Mouse (Mus musculus): Measurements from ENCODE around the gene Afmid. TPM values are rescaled to one million over a fixed set of nuclear protein-coding genes. Genes with fewer than 3 reads are reported as not detected.

The Afmid gene
- total and polyA plus RNA-seq, 2 experiments from 2014 or later: 9.1 to 11.1 TPM

DNA sequence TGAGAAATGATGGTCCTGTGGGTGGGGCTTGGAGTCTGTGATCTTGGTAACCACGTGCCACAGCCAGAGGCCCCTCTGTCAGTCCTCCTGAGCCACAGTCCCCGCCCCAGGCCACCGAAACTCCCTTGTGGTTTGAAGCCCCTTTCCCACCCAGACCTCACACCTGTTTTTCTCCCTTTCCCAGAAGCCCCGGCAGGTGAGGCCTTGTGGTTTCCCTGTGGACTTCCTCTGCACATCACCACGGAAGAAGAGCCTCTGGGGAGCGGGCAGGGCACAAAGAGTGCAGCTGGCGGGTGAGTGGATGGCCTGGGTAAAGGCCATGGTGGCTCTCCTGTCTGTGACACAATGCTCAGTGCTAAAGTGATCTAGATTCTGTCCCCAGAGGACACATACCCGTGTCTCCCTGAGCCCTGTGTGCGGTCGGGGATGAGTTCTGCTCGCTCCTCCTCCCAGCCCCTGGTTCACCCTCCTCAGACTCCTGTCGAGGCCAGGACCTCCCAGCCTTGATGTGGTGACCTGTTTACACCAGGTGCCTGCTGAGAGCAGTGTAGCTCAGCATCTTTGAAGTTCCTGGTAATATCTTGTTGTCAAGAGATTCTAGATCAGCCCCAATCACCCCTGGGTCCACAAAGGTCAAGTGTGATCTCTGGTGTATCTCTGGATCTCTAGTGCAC is 46.3 kb downstream of the Afmid start:
- TF ChIP-seq CTCF (IDR thresholded peaks at IDR 0.05): no peak
- Histone ChIP-seq H3K27ac (ENCODE audit: low read depth, low read length) (no peak overlapping the region), H3K4me2 (ENCODE audit: low read depth, low read length, poor library complexity, severe bottlenecking) (peak overlapping the region; percentile 99), H3K27me3 (ENCODE audit: insufficient read depth, low read length) (no peaks in the 10 kb centered on the region; the same call in 1 of the 2 replicates), H3K36me3 (ENCODE audit: insufficient read depth, low read length) (0 out of 2 replicates have a peak, but pooled peaks cover 3% of the 10 kb centered on the region), H3K4me1 (ENCODE audit: insufficient read depth, low read length) (no peaks in the 10 kb centered on the region), H3K9me3 (ENCODE audit: low read length) (no peaks in the 10 kb centered on the region), H3K4me3 (ENCODE audit: low read depth, low read length) (no peak overlapping the region), H3K9ac (replicated peaks; ENCODE audit: low read length, poor library complexity, severe bottlenecking) (no peak overlapping the region)
- ATAC-seq (ENCODE audit: low FRiP score) (no peak), DNase-seq (ENCODE audit: low spot score) (no peak)
- 68% methylated on average over 12 of the region's 12 CpGs for WGBS

DNA sequence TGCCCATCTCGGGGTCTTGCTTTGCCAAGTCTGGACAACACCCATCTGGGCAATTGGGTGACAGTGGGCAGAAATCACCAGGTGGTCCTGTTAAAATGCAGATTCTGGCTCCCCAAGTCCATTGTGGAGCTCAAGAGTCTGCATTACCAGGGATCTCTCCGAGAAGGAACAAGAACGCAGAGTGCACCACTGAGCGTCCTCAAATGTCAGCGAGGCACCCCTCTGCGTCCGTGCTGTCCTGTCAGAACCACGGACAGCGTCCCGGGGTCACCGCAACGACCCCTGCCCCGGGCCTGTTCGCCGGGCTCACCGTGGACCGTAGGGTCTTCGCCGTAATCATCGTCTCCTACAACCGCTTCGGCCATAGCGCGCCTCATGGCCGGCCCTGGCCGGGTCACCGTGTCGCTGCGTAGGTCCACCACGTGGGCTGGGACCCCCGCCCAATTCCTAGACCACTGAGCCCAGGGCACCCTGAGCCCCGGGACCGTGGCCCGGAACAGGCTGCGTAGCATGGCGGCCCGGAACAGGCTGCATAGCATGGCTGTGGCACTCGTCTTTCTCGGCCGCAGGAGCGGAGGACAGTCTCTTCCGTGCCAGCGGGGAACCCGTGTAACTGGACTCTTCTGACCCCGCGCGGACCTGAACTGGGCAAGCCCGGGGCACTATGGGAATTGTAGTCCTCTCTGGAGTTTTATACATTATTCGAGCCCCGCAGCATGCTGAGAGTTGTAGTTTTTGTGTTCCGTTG is 47.3 kb downstream of the Afmid start, which contains the start of gene Tha1:
TSS of gene Tha1 (minus strand) at position 621 of the 748 bp plus-strand sequence.
- DNase-seq (ENCODE audit: low spot score) (peak; percentile 87), ATAC-seq (ENCODE audit: low FRiP score) (peak; percentile 76)
- Histone ChIP-seq H3K27me3 (ENCODE audit: insufficient read depth, low read length) (no peaks in the 10 kb centered on the region), H3K4me1 (ENCODE audit: insufficient read depth, low read length) (no peaks in the 10 kb centered on the region), H3K9ac (replicated peaks; ENCODE audit: low read length, poor library complexity, severe bottlenecking) (peak within 1 kb of the TSS; percentile 72), H3K4me3 (ENCODE audit: low read depth, low read length) (peak within 1 kb of the TSS; percentile 71), H3K4me2 (ENCODE audit: low read depth, low read length, poor library complexity, severe bottlenecking) (peak within 1 kb of the TSS; percentile 99), H3K9me3 (ENCODE audit: low read length) (no peaks in the 10 kb centered on the region), H3K27ac (ENCODE audit: low read depth, low read length) (0 out of 2 replicates have a peak within 1 kb of the TSS, but pooled peaks have one; percentile 43), H3K36me3 (ENCODE audit: insufficient read depth, low read length) (0 out of 2 replicates have a peak, but pooled peaks cover 3% of the 10 kb centered on the region)
- 1% methylated on average over 51 of the region's 51 CpGs for WGBS
- no peak for TF ChIP-seq CTCF (IDR thresholded peaks at IDR 0.05)

DNA sequence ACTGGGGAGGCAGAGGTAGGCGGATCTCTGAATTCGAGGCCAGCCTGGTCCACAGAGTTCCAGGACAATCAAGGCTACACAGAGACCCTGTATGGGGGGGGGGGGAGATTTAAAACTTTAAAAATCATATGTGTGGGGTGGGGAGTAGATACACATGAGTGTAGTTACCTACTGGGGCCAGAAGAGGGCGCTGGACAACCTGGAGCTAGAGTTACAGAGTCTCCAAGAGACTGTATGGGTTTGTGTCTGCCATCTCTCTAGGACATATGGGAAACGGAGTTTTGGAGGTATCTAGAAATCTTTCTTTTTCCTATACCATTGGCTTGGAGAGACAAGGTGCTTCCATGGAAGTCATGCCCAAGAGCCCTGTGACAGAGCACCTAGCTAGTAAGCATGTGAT is 48.7 kb downstream of the Afmid start:
- no peaks in the 10 kb centered on the region for H3K36me3 ChIP-seq (ENCODE audit: insufficient read depth, low read length)
- H3K27ac ChIP-seq (ENCODE audit: low read depth, low read length): no peak overlapping the region
- no peaks in the 10 kb centered on the region; the same call in 1 of the 2 replicates for H3K4me1 ChIP-seq (ENCODE audit: insufficient read depth, low read length)
- DNase-seq (ENCODE audit: low spot score) (peak; percentile 22), ATAC-seq (ENCODE audit: low FRiP score) (no peak)
- 57% methylated on average over 4 of the region's 4 CpGs for WGBS
- H3K4me2 ChIP-seq (ENCODE audit: low read depth, low read length, poor library complexity, severe bottlenecking): no peak overlapping the region
- no peak overlapping the region for H3K9ac ChIP-seq (replicated peaks; ENCODE audit: low read length, poor library complexity, severe bottlenecking)
- no peaks in the 10 kb centered on the region for H3K27me3 ChIP-seq (ENCODE audit: insufficient read depth, low read length)
- TF ChIP-seq CTCF (IDR thresholded peaks at IDR 0.05): peak; percentile 65
- H3K9me3 ChIP-seq (ENCODE audit: low read length): no peaks in the 10 kb centered on the region
- H3K4me3 ChIP-seq (ENCODE audit: low read depth, low read length): no peak overlapping the region

DNA sequence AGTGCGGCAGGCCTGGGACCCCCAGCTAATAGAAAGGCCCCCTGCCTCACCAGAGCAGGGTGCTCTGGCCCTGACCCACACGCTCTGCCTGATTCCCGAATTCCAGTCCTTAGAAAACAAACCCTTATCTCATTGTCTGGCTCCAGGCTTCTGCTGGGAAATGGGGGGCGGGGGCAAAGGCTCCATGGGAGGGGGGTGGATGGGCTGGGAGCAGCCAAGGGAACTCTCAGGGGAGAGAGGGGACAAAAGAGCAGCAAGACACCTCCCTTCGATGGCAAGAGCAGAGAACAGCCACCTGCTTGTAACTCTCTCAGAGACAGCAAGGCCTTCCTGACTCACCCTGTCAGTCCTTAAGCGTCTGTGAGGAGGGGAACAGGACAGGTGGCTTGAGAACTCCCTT is 50.0 kb downstream of the Afmid start:
- no peak for TF ChIP-seq CTCF (IDR thresholded peaks at IDR 0.05)
- H3K4me1 ChIP-seq (ENCODE audit: insufficient read depth, low read length): no peaks in the 10 kb centered on the region; the same call in 1 of the 2 replicates
- DNase-seq (ENCODE audit: low spot score): no peak
- no peaks in the 10 kb centered on the region for H3K9me3 ChIP-seq (ENCODE audit: low read length)
- no peak for ATAC-seq (ENCODE audit: low FRiP score)
- H3K4me2 ChIP-seq (ENCODE audit: low read depth, low read length, poor library complexity, severe bottlenecking): no peak overlapping the region
- no peak overlapping the region for H3K4me3 ChIP-seq (ENCODE audit: low read depth, low read length)
- no peaks in the 10 kb centered on the region for H3K36me3 ChIP-seq (ENCODE audit: insufficient read depth, low read length)
- H3K9ac ChIP-seq (replicated peaks; ENCODE audit: low read length, poor library complexity, severe bottlenecking): no peak overlapping the region
- H3K27me3 ChIP-seq (ENCODE audit: insufficient read depth, low read length): no peaks in the 10 kb centered on the region
- no peak overlapping the region for H3K27ac ChIP-seq (ENCODE audit: low read depth, low read length)
- WGBS: 29% methylated on average over 6 of the region's 6 CpGs

DNA sequence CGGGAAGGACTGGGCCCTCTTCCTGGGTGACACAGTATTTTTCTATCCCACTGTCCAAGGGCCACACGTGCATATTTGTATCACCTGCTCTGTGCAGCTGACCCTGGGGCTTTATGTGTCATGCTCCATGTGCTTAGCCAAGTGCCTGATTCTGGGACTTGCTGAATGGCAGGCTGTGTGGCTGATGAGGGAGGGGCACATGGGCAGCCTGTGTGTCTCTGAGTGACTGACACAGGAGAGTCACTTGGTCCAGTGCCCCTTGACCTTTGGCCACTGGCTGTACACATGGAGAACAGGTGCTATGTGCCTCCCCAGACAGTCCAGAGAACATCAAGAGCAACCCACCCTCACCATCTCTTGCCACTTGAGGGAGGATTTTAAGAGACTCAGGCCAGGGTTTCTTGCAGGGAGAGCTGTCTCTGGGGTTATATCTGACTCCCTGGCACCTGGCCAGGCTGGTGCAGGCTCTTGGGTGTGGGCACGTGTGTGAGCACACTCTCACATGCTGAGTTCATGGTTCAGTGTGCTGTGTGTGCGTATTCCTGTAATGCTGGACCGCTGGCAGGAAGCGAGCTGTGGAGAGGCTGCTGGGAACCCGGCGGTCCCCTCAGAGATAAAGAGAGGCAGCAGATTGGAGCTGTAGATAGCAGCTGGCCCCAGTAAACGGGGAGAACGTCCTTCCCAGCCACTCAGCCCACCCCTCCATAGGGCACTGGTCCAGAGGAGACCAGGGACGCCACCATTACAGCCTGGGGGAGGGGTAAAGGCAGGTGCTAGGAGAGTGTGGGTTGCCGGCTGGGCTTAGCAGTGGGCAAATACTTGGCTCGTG is 52.4 kb downstream of the Afmid start:
- 20% methylated on average over 13 of the region's 13 CpGs for WGBS
- Histone ChIP-seq H3K4me2 (ENCODE audit: low read depth, low read length, poor library complexity, severe bottlenecking) (no peak overlapping the region), H3K9me3 (ENCODE audit: low read length) (no peaks in the 10 kb centered on the region), H3K27me3 (ENCODE audit: insufficient read depth, low read length) (no peaks in the 10 kb centered on the region), H3K4me1 (ENCODE audit: insufficient read depth, low read length) (no peaks in the 10 kb centered on the region; the same call in 1 of the 2 replicates), H3K9ac (replicated peaks; ENCODE audit: low read length, poor library complexity, severe bottlenecking) (no peak overlapping the region), H3K4me3 (ENCODE audit: low read depth, low read length) (no peak overlapping the region), H3K36me3 (ENCODE audit: insufficient read depth, low read length) (no peaks in the 10 kb centered on the region), H3K27ac (ENCODE audit: low read depth, low read length) (no peak overlapping the region)
- DNase-seq (ENCODE audit: low spot score): peak; percentile 83
- peak; percentile 56 for ATAC-seq (ENCODE audit: low FRiP score)
- TF ChIP-seq CTCF (IDR thresholded peaks at IDR 0.05): no peak

Data from midbrain, postnatal 0 days (tissue).